Mouse (Mus musculus): ENCODE results near the gene Ptms.

DNA sequence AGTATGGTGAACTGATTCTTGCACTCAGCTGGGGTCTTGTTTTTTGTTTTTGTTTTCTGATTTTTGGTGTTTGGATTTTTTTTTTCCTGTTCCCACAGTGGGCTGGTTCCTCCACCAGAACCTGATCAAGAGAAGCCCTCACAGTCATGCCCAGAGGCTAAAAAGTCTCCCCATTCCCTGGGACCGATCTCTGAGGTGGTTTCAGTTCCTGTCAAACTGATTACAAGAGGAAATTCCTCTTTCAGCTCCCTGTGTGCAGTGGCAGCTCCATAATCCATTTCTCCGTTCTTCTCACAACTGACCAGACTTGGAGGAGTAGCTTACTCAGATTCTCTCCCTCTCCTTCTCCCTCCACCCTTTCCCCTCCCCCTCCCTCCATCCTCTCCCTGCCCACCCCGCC is 45.6 kb downstream of the Ptms start:
- TF ChIP-seq POLR2A (IDR thresholded peaks at IDR 0.05; ENCODE audit: borderline replicate concordance, control insufficient read depth, low read depth, low read length) (no peak), CTCF (IDR thresholded peaks at IDR 0.05; ENCODE audit: control insufficient read depth, insufficient read depth, low read length) (no peak)
